Comparison of ENCODE assay signal across 8 mouse cellular contexts in the genomic region with DNA sequence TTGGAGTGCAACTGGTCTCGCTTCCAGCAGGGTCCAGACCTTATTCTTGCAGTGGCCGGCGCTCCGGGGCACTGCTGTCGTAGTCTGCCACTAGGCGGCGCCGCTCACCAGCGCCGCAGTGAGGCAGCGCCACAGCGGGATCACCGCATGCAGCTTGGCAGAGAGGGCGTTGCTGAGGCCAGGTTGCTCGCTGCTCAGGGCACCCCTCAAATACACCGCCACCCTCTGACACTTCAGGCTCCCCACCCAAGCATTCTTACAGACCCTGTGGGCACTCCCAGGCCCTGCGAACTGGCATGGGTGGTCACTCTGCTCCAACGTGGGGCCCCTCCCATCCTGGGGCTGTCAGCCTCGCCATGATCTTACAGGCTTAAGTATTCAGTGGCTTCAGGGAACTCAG. TPM values are rescaled to one million over a fixed set of nuclear protein-coding genes. Genes with fewer than 3 reads are reported as not detected.
A peak's percentile ranks its signal among the peaks of the same experiment; 100 is the strongest.
DNase-seq lines count a peak whose midpoint lies in the region; ATAC-seq lines count a peak whose summit lies in the region.

No protein-coding gene starts in this region.

- DNase-seq in CD4-positive, CD25-positive, alpha-beta regulatory T cell, adult 2 months (ENCODE audit: low read depth, low spot score): peak; percentile 90
- peak; percentile 50 for DNase-seq in liver, embryonic 13.5 days
- DNase-seq in natural killer cell, adult 2 months (ENCODE audit: low spot score in 2 of 2): peak; percentile 29 to 48

- peak overlapping the region; percentile 91 for H3K4me2 ChIP-seq in heart, embryonic 12.5 days
- H3K4me2 ChIP-seq in kidney, embryonic 15.5 days: peak overlapping the region; percentile 91
- H3K4me2 ChIP-seq in liver, embryonic 13.5 days: peak overlapping the region; percentile 65
- peak overlapping the region; percentile 65 for H3K4me2 ChIP-seq in stomach, embryonic 14.5 days (replicated peaks; ENCODE audit: low read depth, low read length)

- peak overlapping the region; percentile 45 for H3K9ac ChIP-seq in heart, embryonic 12.5 days
- 0 out of 2 replicates have a peak overlapping the region, but pooled peaks have one; percentile 43 for H3K9ac ChIP-seq in kidney, embryonic 15.5 days
- no peak overlapping the region for H3K9ac ChIP-seq in liver, embryonic 13.5 days
- no peak overlapping the region; the same call in 1 of the 2 replicates for H3K9ac ChIP-seq in stomach, embryonic 14.5 days (replicated peaks; ENCODE audit: low read depth, low read length)

- H3K27me3 ChIP-seq in heart, embryonic 12.5 days (replicated peaks): no peaks in the 10 kb centered on the region
- H3K27me3 ChIP-seq in kidney, embryonic 15.5 days: no peaks in the 10 kb centered on the region
- H3K27me3 ChIP-seq in liver, embryonic 13.5 days: no peaks in the 10 kb centered on the region
- H3K27me3 ChIP-seq in stomach, embryonic 14.5 days (ENCODE audit: control insufficient read depth, insufficient read depth, low read length): no peaks in the 10 kb centered on the region

- H3K4me1 ChIP-seq in brown adipose tissue, adult 24 weeks (ENCODE audit: control insufficient read depth, insufficient read depth, insufficient read length, low read length): no peaks in the 10 kb centered on the region
- H3K4me1 ChIP-seq in heart, embryonic 12.5 days (replicated peaks): no peaks in the 10 kb centered on the region; the same call in 1 of the 2 replicates
- peaks cover 25% of the 10 kb centered on the region for H3K4me1 ChIP-seq in kidney, embryonic 15.5 days
- H3K4me1 ChIP-seq in liver, embryonic 13.5 days (replicated peaks): peaks cover 35% of the 10 kb centered on the region
- 0 out of 2 replicates have a peak, but pooled peaks cover 4% of the 10 kb centered on the region for H3K4me1 ChIP-seq in stomach, embryonic 14.5 days (ENCODE audit: control insufficient read depth, insufficient read depth, low read length)

- no peaks in the 10 kb centered on the region for H3K9me3 ChIP-seq in heart, embryonic 12.5 days (replicated peaks)
- no peaks in the 10 kb centered on the region for H3K9me3 ChIP-seq in kidney, embryonic 15.5 days (replicated peaks)
- no peaks in the 10 kb centered on the region for H3K9me3 ChIP-seq in liver, embryonic 13.5 days (replicated peaks)
- no peaks in the 10 kb centered on the region for H3K9me3 ChIP-seq in stomach, embryonic 14.5 days (ENCODE audit: control insufficient read depth, low read depth, low read length)

- no peaks in the 10 kb centered on the region for H3K36me3 ChIP-seq in heart, embryonic 12.5 days
- no peaks in the 10 kb centered on the region for H3K36me3 ChIP-seq in kidney, embryonic 15.5 days
- H3K36me3 ChIP-seq in liver, embryonic 13.5 days: no peaks in the 10 kb centered on the region
- no peaks in the 10 kb centered on the region for H3K36me3 ChIP-seq in stomach, embryonic 14.5 days (ENCODE audit: control insufficient read depth, insufficient read depth, low read length)

- peak; percentile 92 for ATAC-seq in erythroblast, adult 5-6 weeks (replicated peaks; ENCODE audit: low FRiP score, poor library complexity, severe bottlenecking)
- peak; percentile 84 for ATAC-seq in heart, embryonic 12.5 days (ENCODE audit: insufficient number of reproducible peaks, low FRiP score)
- ATAC-seq in kidney, embryonic 15.5 days (replicated peaks; ENCODE audit: low FRiP score): peak; percentile 87
- ATAC-seq in liver, embryonic 13.5 days (ENCODE audit: low read depth): peak; percentile 67
- peak; percentile 71 for ATAC-seq in stomach, embryonic 14.5 days (ENCODE audit: insufficient number of reproducible peaks, insufficient read depth, low FRiP score, low read depth)

- no peak overlapping the region for H3K27ac ChIP-seq in brown adipose tissue, adult 24 weeks (replicated peaks; ENCODE audit: low read depth, low read length)
- H3K27ac ChIP-seq in heart, embryonic 12.5 days (ENCODE audit: poor library complexity, severe bottlenecking): no peak overlapping the region
- H3K27ac ChIP-seq in kidney, embryonic 15.5 days: peak overlapping the region; percentile 48; the same call in 1 of the 2 replicates
- no peak overlapping the region for H3K27ac ChIP-seq in liver, embryonic 13.5 days
- no peak overlapping the region for H3K27ac ChIP-seq in stomach, embryonic 14.5 days (ENCODE audit: low read length)

- WGBS in heart, embryonic 12.5 days: under 1% methylated on average over 19 of the region's 19 CpGs
- 0% methylated on average over 19 of the region's 19 CpGs for WGBS in kidney, embryonic 15.5 days
- under 1% methylated on average over 19 of the region's 19 CpGs for WGBS in liver, embryonic 13.5 days (ENCODE audit: insufficient replicate concordance)
- under 1% methylated on average over 19 of the region's 19 CpGs for WGBS in stomach, embryonic 14.5 days

- H3K4me3 ChIP-seq in brown adipose tissue, adult 24 weeks (ENCODE audit: insufficient read depth, low read depth, low read length): peak overlapping the region; percentile 44
- H3K4me3 ChIP-seq in heart, embryonic 12.5 days: peak overlapping the region; percentile 51
- H3K4me3 ChIP-seq in kidney, embryonic 15.5 days (replicated peaks): peak overlapping the region; percentile 51
- peak overlapping the region; percentile 41 for H3K4me3 ChIP-seq in liver, embryonic 13.5 days (replicated peaks)
- peak overlapping the region; percentile 32 for H3K4me3 ChIP-seq in stomach, embryonic 14.5 days (ENCODE audit: low read depth, low read length)

RNA-seq across cellular contexts. Expression of a gene that starts 19.3 kb away (rescaled TPM):
- polyA plus RNA-seq in brown adipose tissue, adult 24 weeks (2012; ENCODE audit: insufficient read depth, insufficient read length, missing spikeins): 26.8 and 33.8 TPM in 2 replicates
- 0.84 TPM in 1 of 2 replicates, not detected in the other for total RNA-seq in erythroblast, adult 5-6 weeks (2015; ENCODE audit: low replicate concordance)
- total RNA-seq in erythroblast, adult 5-6 weeks (2017; ENCODE audit: low replicate concordance): 0.09 TPM in 1 of 2 replicates, not detected in the other
- 3.0 and 3.2 TPM in 2 replicates for polyA plus RNA-seq in heart, embryonic 12.5 days (2016; fragmentation: Nextera tagmentation; extraction: Ambion mirVana)
- 5.2 and 5.3 TPM in 2 replicates for polyA plus RNA-seq in kidney, embryonic 15.5 days (2015; fragmentation: Nextera tagmentation; extraction: Ambion mirVana)
- 0.12 and 0.18 TPM in 2 replicates for polyA plus RNA-seq in liver, embryonic 13.5 days (2015; fragmentation: Nextera tagmentation; extraction: Ambion mirVana)
- polyA plus RNA-seq in stomach, embryonic 14.5 days (2014; fragmentation: Nextera tagmentation; extraction: Ambion mirVana): 5.4 and 6.1 TPM in 2 replicates

Comparison
In these comparisons a context has a peak if more than half of its experiments do, and no peak if none do; other contexts are left out.
1. DNase-seq: peak in every context shown above with its lines; median percentile 90 in CD4-positive, CD25-positive, alpha-beta regulatory T cell, adult 2 months; 50 in liver, embryonic 13.5 days; 38 in natural killer cell, adult 2 months.
2. H3K9ac ChIP-seq: peak in heart, embryonic 12.5 days (single experiment) and kidney, embryonic 15.5 days (single experiment); none in liver, embryonic 13.5 days (single experiment) and stomach, embryonic 14.5 days (single experiment).
3. Peak in every context shown above with its lines, with median percentiles within 50 percentile points of each other: H3K4me3 ChIP-seq, ATAC-seq and H3K4me2 ChIP-seq.